Mouse (Mus musculus) neural tube, embryonic 10.5 days (tissue): ENCODE data around the gene Jph3.
A peak's percentile ranks its signal among the peaks of the same experiment; 100 is the strongest.

ENCODE experiments used
- DNase-seq: peaks from one replicate; pipeline ENCODE4 v3.0.0-alpha.2; 2017; ENCODE audit warnings: low spot score; ENCODE audit errors: extremely low spot score

Gene Jph3

GRCm38 (mm10) chr8:121729754-121730153 lies 331 bp downstream of the Jph3 start:
- DNase-seq, result peak; percentile 32

DNA sequence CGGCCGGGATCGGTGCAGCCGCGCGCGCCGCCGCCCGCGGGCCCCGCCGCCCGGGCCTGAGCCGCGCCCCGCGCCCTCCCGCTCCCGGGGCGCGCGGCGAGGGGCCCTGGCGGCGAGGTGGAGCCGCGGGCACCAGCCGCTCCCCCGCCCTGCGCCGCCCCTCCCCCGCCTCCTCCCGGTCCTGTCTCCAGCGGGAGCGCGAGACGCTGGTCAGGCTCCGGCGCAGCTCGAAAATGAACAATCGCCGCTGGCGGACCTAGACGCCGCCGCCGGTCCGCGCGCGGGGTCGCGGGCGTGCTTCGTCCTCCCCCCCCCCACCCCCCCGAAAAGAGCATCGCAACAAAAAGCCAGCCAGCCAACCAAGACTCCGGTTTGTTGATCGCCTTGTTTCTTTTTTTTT lies 747 bp downstream of the Jph3 start:
- peak; percentile 49 for DNase-seq

GRCm38 (mm10) chr8:121730646-121731045 lies 1.2 kb downstream of the Jph3 start:
- peak; percentile 41 for DNase-seq

GRCm38 (mm10) chr8:121731060-121731459 lies 1.6 kb downstream of the Jph3 start:
- peak; percentile 41 for DNase-seq

DNA sequence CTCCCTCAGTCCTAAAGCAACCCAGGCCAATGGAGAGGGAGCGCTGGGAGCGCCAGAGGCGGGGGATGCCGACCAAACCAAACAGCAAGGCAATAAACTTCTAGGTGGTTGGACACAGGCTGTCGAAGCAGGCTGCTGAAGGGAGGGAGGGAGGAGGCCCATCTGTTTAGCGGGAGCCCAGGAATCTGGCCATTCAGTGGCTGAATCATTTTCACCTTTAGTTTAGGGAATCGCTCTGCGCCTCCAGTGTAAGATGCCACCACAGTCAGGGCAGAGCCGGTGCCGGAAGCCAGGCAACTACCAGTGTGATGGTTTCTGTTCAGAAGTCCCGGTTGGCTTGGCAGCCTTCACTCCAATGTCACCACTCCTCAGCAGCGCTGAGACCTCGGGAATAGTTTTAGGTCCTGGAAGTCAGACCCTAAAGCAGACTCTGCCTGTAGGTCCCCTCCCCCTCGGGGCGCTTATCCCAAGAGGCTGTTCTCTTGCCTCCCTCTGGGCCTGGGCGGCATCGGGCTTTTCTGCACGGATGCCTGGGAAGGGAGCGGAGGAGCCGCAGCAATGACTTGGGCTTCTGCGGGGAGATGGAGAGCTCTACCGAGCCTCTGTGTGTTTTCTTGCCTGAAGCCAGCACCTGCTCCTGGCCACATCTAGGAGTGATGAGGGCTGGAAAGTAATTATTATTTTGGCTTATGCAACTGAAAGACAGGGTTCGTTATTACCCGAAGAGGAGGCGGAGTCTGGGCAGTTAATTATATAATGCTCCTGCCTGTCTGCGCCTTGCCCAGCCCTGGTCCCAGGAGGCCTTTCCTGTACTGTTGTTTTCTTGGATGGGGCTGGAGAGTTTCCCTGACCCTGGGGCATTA lies 2.3 kb downstream of the Jph3 start:
- peak; percentile 23 for DNase-seq

DNA sequence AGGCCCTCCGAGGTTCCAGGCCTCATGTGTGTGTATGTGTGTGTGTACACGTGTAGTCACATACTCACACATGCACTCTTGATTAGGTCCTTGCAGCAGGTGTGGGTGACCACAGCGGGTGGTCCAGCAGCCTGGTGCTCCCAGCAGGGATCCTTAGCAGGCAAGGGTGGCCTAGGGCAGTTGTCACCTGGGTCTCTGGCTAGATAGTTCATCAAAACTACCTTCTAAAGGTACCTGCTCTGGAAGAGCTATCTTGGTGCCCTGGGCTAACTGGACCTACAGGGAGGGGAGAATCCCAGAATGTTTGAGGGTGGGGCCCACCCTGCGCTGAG lies 2.9 kb downstream of the Jph3 start:
- no peak for DNase-seq

- no peak for DNase-seq
These were observed 4.8 kb downstream of the Jph3 start for GRCm38 (mm10) chr8:121734262-121734661.

GRCm38 (mm10) chr8:121736236-121736635 lies 6.8 kb downstream of the Jph3 start:
- DNase-seq, result peak; percentile 56

DNA sequence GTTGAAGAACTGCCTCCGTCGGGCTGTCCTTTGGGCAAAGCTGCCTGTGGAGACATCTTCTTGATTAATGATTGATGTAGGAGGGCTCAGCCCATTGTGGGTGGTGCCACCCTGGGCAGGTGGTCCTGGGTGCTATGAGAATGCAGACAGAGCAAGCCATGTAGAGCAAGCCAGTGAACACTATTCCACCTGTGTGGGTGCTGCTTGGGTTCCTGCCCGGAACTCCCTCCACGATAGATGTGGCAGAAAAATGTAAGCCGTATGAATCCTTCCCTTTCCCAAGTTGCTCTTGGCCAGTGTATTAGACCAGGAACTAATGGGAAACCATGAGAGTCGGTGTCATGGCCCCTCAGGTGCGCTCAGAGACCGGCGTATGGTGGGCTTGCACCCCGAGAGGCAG lies 11.3 kb downstream of the Jph3 start:
- no peak for DNase-seq

- no peak for DNase-seq
These were observed 20.1 kb downstream of the Jph3 start for GRCm38 (mm10) chr8:121749501-121749900.

DNA sequence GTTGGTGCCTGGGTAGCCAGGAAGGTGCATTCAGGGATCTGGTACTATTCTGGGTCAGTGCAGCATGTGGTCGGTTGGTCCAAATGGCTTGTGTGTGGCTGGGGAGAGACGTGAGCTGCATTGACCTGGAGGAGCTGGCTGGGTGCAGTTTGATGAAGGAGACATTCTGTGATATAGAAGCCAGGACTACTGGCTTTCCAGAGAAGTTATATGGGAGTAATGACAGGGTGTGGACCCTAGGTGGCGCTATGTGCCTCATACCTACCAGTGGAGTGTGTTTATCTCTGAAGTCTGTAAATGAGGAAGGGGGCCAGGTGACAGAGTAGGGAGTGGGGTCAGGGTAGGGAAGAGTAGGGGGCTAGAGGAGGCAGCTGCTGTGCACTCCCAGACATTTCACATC lies 21.1 kb downstream of the Jph3 start:
- no peak for DNase-seq

GRCm38 (mm10) chr8:121751407-121751806 lies 22.0 kb downstream of the Jph3 start:
- DNase-seq, result peak; percentile 82

- DNase-seq, result no peak
These were observed 29.0 kb downstream of the Jph3 start for GRCm38 (mm10) chr8:121758470-121758869.

- DNase-seq, result no peak
These were observed 31.1 kb downstream of the Jph3 start for GRCm38 (mm10) chr8:121760484-121760883.

- peak; percentile 68 for DNase-seq
These were observed 32.1 kb downstream of the Jph3 start for GRCm38 (mm10) chr8:121761480-121761879.

- DNase-seq, result no peak
These were observed 33.7 kb downstream of the Jph3 start for GRCm38 (mm10) chr8:121762999-121763699.

DNA sequence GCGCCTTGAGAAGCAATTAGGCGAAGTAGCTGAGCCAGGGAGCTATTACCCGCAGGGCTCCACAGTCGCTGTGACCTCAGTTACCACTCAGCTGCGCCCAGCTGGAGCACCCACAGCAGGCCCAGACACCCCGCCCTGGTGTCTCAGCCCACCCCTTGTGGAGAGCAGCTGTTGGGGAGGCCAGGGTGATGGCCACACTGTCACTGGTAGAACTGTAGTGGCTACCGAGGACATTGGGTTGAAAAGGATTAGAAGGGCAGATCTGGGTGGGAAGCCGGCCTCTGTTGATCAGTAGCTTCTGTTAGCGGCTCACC lies 34.2 kb downstream of the Jph3 start:
- no peak for DNase-seq

DNA sequence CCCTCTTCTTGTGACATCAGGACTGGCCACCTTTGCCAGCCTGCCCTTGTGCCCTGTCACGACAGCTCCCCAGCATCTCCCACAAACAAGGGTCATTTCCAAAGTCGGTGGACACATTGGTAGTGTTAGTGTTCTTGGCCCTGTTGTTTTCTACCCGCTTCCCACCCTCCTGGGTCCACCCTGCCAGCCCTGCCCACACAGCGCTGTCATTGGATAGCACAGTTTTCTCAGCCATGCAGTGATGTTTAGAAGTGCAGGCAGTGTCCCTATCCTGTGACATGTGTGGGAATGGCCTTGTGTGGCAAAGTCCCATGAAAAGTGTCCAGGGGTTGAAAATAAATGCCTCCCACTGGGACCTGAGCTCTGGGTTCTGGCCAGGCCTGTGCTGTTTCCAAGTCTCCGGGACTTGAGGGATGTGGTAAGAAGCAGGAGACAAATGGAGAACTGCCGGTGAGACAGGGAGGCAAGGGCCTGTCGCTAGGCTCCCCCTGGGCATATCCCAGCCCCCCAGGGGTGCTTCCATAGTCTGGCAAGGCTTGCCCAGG lies 36.2 kb downstream of the Jph3 start:
- DNase-seq, result no peak

DNA sequence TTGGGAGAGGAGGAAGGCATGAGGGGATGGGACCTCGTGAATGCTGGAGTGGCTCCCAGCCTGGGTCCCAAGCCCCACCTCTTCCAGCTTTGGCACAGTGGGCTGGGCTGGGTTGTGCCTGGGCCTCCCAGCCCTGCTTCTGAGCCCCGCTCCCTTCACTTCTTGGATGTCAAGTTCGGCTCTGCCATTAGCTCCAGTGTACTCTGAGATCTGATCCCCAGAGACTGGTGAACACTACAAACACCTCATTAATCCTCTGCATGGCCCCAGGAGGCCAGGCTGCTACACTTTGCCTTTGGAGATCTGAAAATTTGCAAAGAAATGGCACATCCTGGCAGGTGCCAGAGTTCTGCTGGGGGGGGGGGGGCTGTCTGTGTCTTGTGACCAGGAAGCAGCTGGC lies 39.7 kb downstream of the Jph3 start:
- DNase-seq, result no peak

GRCm38 (mm10) chr8:121769621-121770020 lies 40.2 kb downstream of the Jph3 start:
- DNase-seq, result no peak

DNA sequence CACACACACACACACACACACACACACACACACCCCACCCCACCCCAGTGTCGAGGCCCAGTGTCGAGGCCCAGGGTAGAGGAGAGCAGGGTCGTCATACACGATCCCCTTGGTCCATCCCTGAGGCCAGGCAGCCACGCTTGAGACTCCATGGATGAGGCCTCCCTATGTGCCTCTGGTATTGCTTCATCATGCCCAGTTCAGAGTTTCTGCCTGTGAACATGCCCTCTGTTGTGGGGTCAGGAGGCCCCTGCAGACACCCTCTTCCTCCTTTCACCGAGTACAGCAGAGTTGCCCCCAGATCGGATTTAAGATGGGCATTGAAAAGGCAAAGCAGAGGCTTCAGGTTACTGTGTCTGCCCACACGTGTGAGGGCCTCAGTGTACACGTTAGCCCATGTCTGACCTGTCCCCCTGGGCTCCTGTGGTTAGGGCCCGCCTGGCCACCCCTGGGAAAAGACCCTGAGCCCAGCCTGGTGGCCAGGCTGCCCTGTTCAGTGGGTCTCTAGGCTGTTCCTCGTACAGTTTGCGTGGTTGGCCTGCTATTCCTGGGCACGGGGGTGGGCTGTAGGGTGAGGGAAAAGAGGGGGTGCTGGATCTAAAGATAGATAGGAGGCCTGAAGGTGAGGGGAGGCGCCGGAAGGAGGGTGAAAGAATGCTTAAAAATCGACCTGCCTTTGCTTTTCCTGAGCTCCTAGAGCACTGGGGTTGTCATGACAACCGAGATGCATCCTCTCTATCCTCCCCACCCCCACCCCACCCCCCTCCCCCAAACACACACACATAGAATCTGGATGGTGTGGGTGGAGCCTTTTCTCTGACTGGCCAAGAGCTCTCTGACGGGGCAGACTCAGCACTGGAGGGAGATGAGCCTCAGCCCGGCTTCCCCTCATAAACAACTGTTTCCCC lies 41.7 kb downstream of the Jph3 start:
- DNase-seq, result peak; percentile 33

DNA sequence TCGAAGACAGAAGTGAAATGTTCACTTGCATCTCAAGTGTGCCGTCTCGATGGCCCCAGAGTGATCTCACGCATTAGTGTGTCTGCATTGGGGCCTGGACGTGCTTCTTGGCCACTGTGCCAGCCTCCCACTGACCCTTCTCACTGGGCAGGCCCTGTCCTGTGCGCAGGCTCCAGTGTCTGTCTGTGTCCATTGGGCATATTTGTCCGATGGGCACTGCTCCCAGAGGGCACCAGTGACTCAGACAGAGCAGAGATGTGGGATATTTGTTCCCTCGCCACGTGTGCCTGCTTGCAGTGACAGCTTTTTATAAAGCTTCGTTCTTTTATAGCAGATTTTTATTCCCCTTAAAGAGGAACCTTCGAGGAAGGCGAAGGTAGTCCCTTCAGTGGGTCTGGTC lies 44.5 kb downstream of the Jph3 start:
- no peak for DNase-seq
